Mouse (Mus musculus) left cerebral cortex, adult 8-10 months (tissue): Measurements from ENCODE around the gene Rundc3a. TPM values are rescaled to one million over a fixed set of nuclear protein-coding genes. Genes with fewer than 3 reads are reported as not detected.
"Not testable (repeated sequence)": the region's sequence is repeated elsewhere in the genome, so short reads cannot be mapped to it uniquely, and the experiment has no call there.

ENCODE experiments used
- DNase-seq, 2 experiments: peaks; one replicate each; pipeline ENCODE4 v3.0.0; 2022; ENCODE audit warnings: low spot score in 2 of 2
- total RNA-seq, 4 experiments: library from RNA; stranded (reverse); gene quantifications; 2 replicates each; pipeline ENCODE4 v1.2.4; 2022

The Rundc3a gene
- total RNA-seq, 4 experiments from 2014 or later, result 433 to 468 (median 439) TPM

DNA sequence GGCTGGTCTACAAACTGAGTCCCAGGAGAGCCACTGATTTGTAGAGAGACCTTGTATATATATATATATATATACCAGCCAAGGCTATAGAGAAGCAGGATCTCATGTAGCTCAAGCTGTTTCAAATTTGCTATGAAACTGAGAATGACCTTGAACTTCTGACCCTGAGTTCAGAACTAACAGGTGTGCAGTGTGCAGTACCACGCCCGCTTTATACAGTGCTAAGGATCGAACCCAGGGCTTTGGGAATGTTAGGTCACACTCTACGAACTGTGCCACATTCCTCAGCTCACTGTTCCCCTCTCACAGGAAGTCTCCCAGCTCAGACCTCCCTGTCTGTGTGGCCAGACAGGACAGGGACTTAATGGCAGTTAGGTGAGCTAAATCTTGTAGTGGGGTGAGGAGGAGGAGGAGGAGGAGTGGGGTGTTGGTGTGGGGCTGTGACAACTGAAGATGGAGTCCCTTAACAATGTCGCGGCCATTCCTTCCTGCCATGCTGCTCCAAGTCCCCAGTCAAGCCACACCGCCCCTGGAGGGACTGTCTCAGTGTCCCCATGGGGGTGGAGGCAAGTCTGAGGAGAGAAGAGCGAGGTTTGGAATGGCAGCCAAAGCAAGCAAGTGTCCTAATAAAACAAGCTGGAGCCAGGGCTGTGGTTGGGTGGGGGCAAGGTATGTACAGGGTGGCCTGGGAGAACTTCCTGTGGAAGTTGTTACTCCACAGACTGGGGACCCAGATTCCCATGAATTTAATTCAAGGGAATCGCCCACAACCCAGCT is 25.5 kb upstream of the Rundc3a start:
- no peak for DNase-seq

GRCm38 (mm10) chr11:102368347-102368746 is 24.9 kb upstream of the Rundc3a start:
- DNase-seq, result no peak

DNA sequence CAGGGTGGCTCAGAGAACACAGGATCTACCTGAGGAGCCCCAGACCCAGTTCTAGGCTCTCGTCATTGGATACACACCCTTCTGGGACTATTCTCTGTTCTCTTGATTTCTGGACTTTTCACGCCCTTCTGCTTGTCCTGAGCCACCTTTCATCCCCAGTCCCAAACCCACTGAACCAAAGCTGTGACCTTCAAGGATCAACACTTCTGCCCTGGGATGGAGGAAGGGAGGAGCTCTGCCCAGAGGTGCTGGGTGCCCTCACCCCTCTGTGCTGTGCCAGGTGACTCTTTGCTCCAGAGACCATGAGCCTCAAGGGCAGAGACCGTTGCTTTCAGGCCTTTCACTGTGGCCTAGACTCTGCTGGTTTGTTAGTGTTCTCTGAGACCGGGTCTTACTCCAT is 23.9 kb upstream of the Rundc3a start:
- DNase-seq, result no peak

DNA sequence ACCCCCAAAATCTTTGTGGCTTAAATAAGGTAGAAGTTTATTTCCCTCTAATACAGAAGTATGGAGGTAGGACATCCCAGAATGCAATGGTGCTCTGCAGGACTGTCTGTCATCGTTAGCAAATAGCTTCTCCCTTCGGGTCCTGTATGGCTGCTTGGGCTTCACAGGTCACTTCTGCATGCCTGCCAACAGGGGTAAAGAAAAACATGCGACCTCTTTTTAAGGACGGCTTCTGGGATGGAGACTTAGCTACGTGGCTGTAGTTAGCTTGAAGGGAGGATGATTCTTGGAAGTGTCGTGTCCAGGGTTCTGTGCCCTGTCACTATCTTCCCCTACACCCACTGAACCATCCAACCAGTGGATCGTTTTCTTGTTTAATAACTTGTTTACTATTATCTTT is 22.9 kb upstream of the Rundc3a start:
- DNase-seq, result no peak

DNA sequence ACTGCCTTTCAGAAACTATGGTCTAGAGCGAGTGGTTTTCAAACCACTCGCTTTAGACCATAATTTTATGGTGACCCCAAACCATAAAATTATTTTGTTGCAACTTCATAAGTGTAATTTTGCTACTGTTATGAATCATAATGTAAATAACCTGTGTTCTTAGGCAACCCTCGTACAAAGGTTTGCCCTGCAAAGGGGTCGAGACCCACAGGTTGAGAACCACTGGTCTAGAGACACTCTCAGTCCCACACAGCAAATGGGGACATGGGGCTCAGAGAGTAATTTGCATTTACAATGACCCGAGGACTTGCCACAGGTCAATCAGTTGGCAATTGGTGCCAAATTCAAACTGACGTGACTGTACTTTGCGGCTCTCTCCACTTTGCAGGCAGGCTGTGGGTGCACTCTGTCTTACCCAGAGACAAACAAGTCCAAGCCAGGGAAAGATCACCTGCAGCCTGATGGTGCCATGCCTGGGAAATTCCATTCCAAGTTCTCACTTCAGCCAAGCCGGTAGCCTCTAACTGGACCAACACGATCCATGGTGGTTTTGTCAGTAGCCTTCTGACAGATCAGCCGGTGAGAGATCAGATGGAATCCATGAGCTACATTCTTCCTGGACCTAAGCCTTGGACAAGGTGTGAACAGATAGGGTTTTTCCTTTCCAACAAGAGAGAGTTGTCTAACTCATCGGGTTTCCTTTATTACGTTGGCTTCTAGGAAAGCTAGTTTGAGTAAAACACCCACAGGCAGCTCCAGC is 21.1 kb upstream of the Rundc3a start:
- DNase-seq, result no peak

GRCm38 (mm10) chr11:102372936-102373335 is 20.3 kb upstream of the Rundc3a start:
- no peak for DNase-seq

GRCm38 (mm10) chr11:102373646-102374045 is 19.6 kb upstream of the Rundc3a start:
- DNase-seq, result no peak

- no peak for DNase-seq
Observed at GRCm38 (mm10) chr11:102374108-102374725, 19.0 kb upstream of the Rundc3a start.

GRCm38 (mm10) chr11:102375196-102376173 is 17.7 kb upstream of the Rundc3a start:
- no peak for DNase-seq

GRCm38 (mm10) chr11:102376196-102376835 is 16.9 kb upstream of the Rundc3a start:
- no peak for DNase-seq

GRCm38 (mm10) chr11:102377186-102377585 is 16.0 kb upstream of the Rundc3a start:
- no peak for DNase-seq

- DNase-seq, result no peak
Observed at GRCm38 (mm10) chr11:102380091-102380490, 13.1 kb upstream of the Rundc3a start.

DNA sequence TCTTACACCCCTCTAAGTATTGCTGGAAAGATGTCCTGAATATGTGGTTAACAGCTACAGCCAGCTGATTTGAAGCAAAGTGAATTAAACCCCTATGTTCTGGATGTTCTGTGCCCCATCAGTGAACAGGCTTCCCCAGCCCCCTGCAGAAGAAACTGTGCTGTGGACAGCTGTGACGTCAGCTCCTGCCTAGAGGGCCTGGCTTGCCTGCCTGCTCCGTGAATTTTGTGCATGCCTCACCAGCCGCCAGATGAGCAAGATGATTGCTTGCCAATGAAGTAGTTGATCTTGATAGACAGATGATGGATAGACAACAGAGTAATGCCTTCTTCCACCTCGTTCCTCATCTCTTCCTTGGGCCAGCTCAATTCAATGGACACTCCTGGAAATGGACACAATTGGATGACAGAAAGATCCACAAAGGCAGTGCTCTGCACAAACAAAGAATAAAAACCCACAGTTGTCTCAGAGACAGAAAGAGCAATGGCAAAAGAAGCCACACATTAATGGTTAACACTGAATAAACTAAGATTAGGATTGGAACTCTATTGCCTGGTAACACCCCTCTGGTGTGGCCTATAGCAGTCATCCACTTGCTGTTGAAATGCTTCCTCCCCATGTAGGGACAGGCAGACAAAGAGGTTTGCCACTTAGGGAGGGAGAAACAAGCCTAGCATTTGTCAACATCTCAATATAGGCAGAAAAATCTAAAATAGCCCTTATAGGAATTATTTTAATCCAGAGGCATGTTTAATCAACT is 11.7 kb upstream of the Rundc3a start:
- no peak for DNase-seq

DNA sequence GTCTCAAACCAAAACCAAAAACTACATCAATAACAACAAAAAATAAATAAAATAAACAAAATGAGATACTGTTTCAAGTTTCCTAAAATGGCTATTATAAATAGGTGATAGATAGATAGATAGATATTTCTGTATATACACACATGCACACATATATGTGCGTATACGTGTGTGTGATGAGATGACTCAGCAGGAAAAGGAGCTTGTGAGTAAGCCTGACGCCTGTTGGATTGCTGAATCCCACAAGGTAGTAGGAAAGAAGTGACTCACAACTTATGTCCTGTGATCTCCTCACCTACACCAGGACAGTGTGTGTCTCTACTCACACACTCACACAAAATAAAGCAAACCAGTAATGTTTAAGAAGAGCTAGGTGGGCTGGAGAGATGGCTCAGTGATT is 10.4 kb upstream of the Rundc3a start:
- no peak for DNase-seq

- no peak for DNase-seq
Observed at GRCm38 (mm10) chr11:102383365-102384136, 9.7 kb upstream of the Rundc3a start.

- DNase-seq, result no peak
Observed at GRCm38 (mm10) chr11:102384418-102384817, 8.8 kb upstream of the Rundc3a start.

DNA sequence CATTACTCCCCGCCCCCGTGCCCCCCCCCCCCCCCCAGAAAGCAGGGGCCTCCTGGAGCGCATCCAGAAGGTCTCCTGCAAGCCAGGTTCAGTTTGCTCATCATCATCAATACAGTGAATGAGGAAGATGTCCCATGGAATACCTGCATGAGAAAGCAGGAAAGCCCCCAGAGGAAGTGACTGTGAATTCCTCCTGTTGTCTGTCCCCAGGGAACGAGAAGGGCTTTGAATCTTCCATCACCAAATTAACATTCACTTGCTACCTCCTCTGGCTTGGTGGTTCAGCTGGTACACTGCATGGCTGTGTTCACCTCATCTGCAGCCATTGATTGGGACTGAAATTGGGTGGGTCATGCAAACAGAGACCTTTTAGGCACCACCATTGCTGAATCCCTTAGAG is 8.1 kb upstream of the Rundc3a start:
- no peak for DNase-seq

- no peak for DNase-seq
Observed at GRCm38 (mm10) chr11:102386121-102386520, 7.1 kb upstream of the Rundc3a start.

DNA sequence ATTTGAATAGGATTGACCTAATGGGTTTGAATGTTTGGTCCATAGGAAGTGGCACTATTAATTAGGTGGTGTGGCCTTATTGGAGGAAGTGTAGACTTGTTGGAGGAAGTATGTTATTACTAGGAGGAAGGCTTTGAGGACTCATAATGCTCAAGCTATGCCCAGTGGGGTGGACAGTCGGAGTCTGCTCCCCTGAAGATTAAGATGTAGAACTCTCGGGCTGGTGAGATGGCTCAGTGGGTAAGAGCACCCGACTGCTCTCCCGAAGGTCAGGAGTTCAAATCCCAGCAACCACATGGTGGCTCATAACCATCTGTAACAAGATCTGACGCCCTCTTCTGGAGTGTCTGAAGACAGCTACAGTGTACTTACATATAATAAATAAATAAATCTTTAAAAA is 3.8 kb upstream of the Rundc3a start:
- not testable (repeated sequence) for DNase-seq
